Mouse (Mus musculus) megakaryocyte, embryonic 14.5 days (primary cell): Measurements from ENCODE around the gene Drg1.

Source experiments
- FLI1 ChIP-seq: IDR thresholded peaks from 2 replicates; pipeline ENCODE4 v1.6.1; 2012; ENCODE audit warnings: low read length, inconsistent platforms, mixed read lengths
- GATA1 ChIP-seq: IDR thresholded peaks from 3 replicates; pipeline ENCODE4 v1.6.1; 2012; ENCODE audit warnings: mixed read lengths, low read length, inconsistent platforms, borderline replicate concordance

- TF ChIP-seq GATA1: no peak
- TF ChIP-seq FLI1: no peak
Measured at GRCm38 (mm10) chr11:3289803-3290639, 23.8 kb upstream of the Drg1 start.
